Comparison of ENCODE assay signal across 44 mouse cellular contexts in the genomic region with DNA sequence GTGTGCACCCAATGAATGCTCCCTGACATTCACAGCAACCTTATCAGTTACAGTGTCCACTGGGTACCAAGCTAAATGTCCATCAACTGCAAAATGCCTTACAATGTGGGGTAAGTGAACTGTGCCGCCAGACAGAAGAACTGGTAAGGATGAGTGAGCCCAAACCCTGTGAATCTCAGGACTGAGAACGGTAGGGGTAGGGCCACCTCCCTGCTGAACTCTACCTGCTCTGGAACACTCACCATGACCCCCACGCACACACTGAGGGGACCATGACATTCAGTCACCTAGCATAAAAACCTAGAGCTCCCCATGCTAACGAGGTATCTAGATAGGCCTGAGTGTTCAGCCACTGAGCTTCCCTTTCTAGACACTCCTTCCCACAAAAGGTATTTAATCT. TPM values are rescaled to one million over a fixed set of nuclear protein-coding genes. Genes with fewer than 3 reads are reported as not detected.
"Had no signal": no experiment of that assay in that cellular context is flagged by ENCODE, and none has a peak within 500 bp of the region (broad histone marks: within the 10 kb centered on the region; RNA-seq: fewer than 3 reads in every experiment).

No protein-coding gene starts in this region.

- H3K9me3 ChIP-seq: heart, embryonic 12.5 days; heart, embryonic 13.5 days; heart, embryonic 15.5 days; hindbrain, embryonic 10.5 days; hindbrain, embryonic 12.5 days; hindbrain, embryonic 15.5 days; intestine, embryonic 15.5 days; kidney, embryonic 15.5 days had no signal

- H3K4me3 ChIP-seq: heart, embryonic 12.5 days; heart, embryonic 13.5 days; heart, embryonic 15.5 days; hindbrain, embryonic 10.5 days; hindbrain, embryonic 12.5 days; hindbrain, embryonic 13.5 days; hindbrain, embryonic 15.5 days; intestine, embryonic 15.5 days; kidney, embryonic 15.5 days; layer of hippocampus, adult 2 months; left cerebral cortex, adult 2 months had no signal

- H3K4me1 ChIP-seq: heart, embryonic 12.5 days; heart, embryonic 13.5 days; heart, embryonic 15.5 days; hindbrain, embryonic 10.5 days; hindbrain, embryonic 12.5 days; hindbrain, embryonic 13.5 days; hindbrain, embryonic 15.5 days; intestine, embryonic 15.5 days; kidney, embryonic 15.5 days had no signal

- H3K4me2 ChIP-seq: heart, embryonic 12.5 days; heart, embryonic 13.5 days; heart, embryonic 15.5 days; hindbrain, embryonic 12.5 days; hindbrain, embryonic 13.5 days; hindbrain, embryonic 14.5 days; hindbrain, embryonic 15.5 days; intestine, embryonic 15.5 days; kidney, embryonic 15.5 days had no signal

- H3K9ac ChIP-seq: heart, embryonic 12.5 days; heart, embryonic 13.5 days; heart, embryonic 15.5 days; hindbrain, embryonic 12.5 days; hindbrain, embryonic 13.5 days; hindbrain, embryonic 14.5 days; hindbrain, embryonic 15.5 days; intestine, embryonic 15.5 days; kidney, embryonic 15.5 days had no signal

- H3K36me3 ChIP-seq: heart, embryonic 12.5 days; heart, embryonic 13.5 days; heart, embryonic 15.5 days; hindbrain, embryonic 10.5 days; hindbrain, embryonic 12.5 days; hindbrain, embryonic 13.5 days; hindbrain, embryonic 15.5 days; intestine, embryonic 15.5 days; kidney, embryonic 15.5 days had no signal

- H3K27ac ChIP-seq: heart, embryonic 13.5 days; heart, embryonic 15.5 days; hindbrain, embryonic 10.5 days; hindbrain, embryonic 12.5 days; hindbrain, embryonic 13.5 days; hindbrain, embryonic 14.5 days; hindbrain, embryonic 15.5 days; hindbrain, postnatal 0 days; intestine, embryonic 15.5 days; kidney, embryonic 15.5 days; kidney, postnatal 0 days; layer of hippocampus, adult 2 months; left cerebral cortex, adult 2 months had no signal

- DNase-seq: heart, postnatal 10 days; heart, postnatal 14 days; heart, postnatal 36 days; heart, postnatal 4 days; kidney, adult 11 months; kidney, adult 18-20 months; kidney, adult 2 months; kidney, adult 8-10 months; kidney, adult 9 months; kidney, postnatal 10 days; kidney, postnatal 14 days; kidney, postnatal 25 days; kidney, postnatal 36 days; kidney, postnatal 4 days; layer of hippocampus, adult 9-11 months; layer of hippocampus, postnatal 36 days had no signal

- ATAC-seq: hindbrain, embryonic 16.5 days; hindbrain, postnatal 0 days; inflammation-experienced regulatory T-cells, adult 6 months; intestine, embryonic 15.5 days; intestine, embryonic 16.5 days; intestine, postnatal 0 days had no signal

RNA-seq across cellular contexts. Expression of a gene that starts 20.9 kb away (rescaled TPM):
- total RNA-seq: heart, postnatal 10 days; heart, postnatal 14 days; heart, postnatal 36 days; heart, postnatal 4 days; hematopoietic stem cell, adult 5-6 weeks; layer of hippocampus, adult 18-20 months; layer of hippocampus, adult 2 months; layer of hippocampus, adult 8-10 months; layer of hippocampus, postnatal 36 days; left cerebral cortex, adult 18-20 months; left cerebral cortex, adult 2 months; left cerebral cortex, adult 8-10 months had no signal
- polyA plus RNA-seq: heart, embryonic 13.5 days; heart, embryonic 14.5 days; heart, embryonic 15.5 days; heart, postnatal 0 days; inflammation-experienced regulatory T-cells, adult 6 months; intestine, embryonic 14.5 days; intestine, embryonic 15.5 days; intestine, embryonic 16.5 days; intestine, postnatal 0 days; kidney, embryonic 14.5 days; kidney, postnatal 0 days; large intestine, adult 2 months had no signal
